Mouse (Mus musculus): Measurements from ENCODE around the gene Bex3.

Gene Bex3

GRCm38 (mm10) chrX:136313303-136313702, 43.2 kb downstream of the Bex3 start:
- DNase-seq (ENCODE audit: low read depth, low spot score), result peak; percentile 66

DNA sequence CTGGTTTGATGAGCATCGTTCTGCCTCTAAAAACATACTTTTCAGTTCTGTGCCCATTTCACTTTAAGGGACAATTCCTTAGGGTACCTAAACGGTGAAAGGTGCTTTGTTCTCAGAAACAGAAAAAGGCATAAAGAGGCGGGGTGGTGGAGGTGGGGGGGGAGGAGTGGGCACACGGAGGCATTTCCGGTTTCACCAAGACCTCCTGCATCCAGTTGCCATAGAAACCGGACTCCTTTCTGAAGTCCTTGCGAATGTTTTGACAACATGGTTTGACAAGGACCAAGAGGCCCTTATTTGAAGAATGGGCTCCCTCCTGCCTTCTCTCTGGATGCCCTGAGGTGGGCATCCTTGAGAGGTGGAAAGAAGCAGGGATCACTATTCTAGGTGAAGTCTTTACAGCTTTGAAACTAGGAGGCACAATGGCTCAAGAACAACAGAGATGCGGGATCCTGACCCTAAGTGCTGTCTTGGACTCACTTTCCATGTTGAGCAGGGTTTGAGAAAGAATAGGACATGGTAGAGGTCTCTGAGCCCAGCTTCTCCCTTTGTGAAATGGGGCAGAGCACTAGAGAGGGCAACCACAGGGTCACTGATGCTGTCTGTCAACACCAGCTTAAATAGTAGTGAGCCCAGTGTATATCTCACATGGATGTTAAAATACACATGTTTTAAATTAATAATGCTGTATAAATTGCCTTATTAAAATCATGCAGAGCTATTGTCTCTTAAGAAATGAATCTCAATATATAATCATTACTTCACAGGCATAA, 43.9 kb downstream of the Bex3 start:
- DNase-seq (ENCODE audit: low read depth, low spot score), result peak; percentile 22

GRCm38 (mm10) chrX:136319953-136320352, 49.9 kb downstream of the Bex3 start:
- no peak for DNase-seq (ENCODE audit: low read depth, low spot score)

All from brain, adult 2 months (tissue).